Mouse (Mus musculus) liver, adult 2 months (tissue): Measurements from ENCODE around the gene Brwd1. TPM values are rescaled to one million over a fixed set of nuclear protein-coding genes. Genes with fewer than 3 reads are reported as not detected.

Experiments used
- DNase-seq: peaks from one replicate; pipeline ENCODE4 v3.0.0-alpha.2; 2011; ENCODE audit warnings: low read depth, low spot score; ENCODE audit errors: extremely low read depth
- H3K27ac ChIP-seq: fragments of 200-500 bp; replicated peaks from 2 replicates; pipeline ENCODE4 v1.5.1; 2012; ENCODE audit warnings: low read depth, mild to moderate bottlenecking, control low read depth, inconsistent platforms, low read length; ENCODE audit not compliant: insufficient read depth
- H3K27me3 ChIP-seq: fragments of 200-500 bp; 2 replicates; pipeline ENCODE4 v1.6.1; 2012; ENCODE audit warnings: mild to moderate bottlenecking, moderate library complexity, low read length, inconsistent platforms; ENCODE audit not compliant: control insufficient read depth, insufficient read depth
- H3K36me3 ChIP-seq: fragments of 200-500 bp; 2 replicates; pipeline ENCODE4 v1.6.1; 2012; ENCODE audit warnings: low read length, inconsistent platforms; ENCODE audit not compliant: control insufficient read depth, insufficient read depth
- H3K4me1 ChIP-seq: fragments of 200-500 bp; 2 replicates; pipeline ENCODE4 v1.6.1; 2011; ENCODE audit warnings: low read length; ENCODE audit not compliant: control insufficient read depth, insufficient read depth
- H3K4me3 ChIP-seq: fragments of 200-500 bp; 2 replicates; pipeline ENCODE4 v1.5.1; 2011; ENCODE audit warnings: low read depth, mild to moderate bottlenecking, control low read depth, low read length, moderate library complexity; ENCODE audit not compliant: insufficient read depth
- H3K79me2 ChIP-seq: fragments of 200-500 bp; 2 replicates; pipeline ENCODE4 v1.6.1; 2012; ENCODE audit warnings: inconsistent platforms, mild to moderate bottlenecking, low read length, moderate library complexity; ENCODE audit not compliant: control insufficient read depth, insufficient read depth
- H3K9ac ChIP-seq: fragments of 200-500 bp; 2 replicates; pipeline ENCODE4 v1.6.1; 2012; ENCODE audit warnings: low read depth, mild to moderate bottlenecking, control low read depth, inconsistent platforms, low read length
- CTCF ChIP-seq: fragments of 200-500 bp; IDR thresholded peaks from 2 replicates; pipeline ENCODE4 v1.5.1; 2011; ENCODE audit warnings: low read depth, low read length, control low read depth
- POLR2A ChIP-seq: fragments of 200-500 bp; IDR thresholded peaks from 2 replicates; pipeline ENCODE4 v1.6.1; 2011; ENCODE audit warnings: low read length, control low read depth; ENCODE audit not compliant: insufficient read depth; ENCODE audit errors: extremely low read depth
- WGBS: fragments of 180-500 bp; shearing (Covaris S2); methylation state at CpG from one replicate; pipeline ENCODE4 v1.1.7; 2018; 5-methylcytosine and 5-hydroxymethylcytosine counted together
- polyA plus RNA-seq: library from polyadenylated mRNA; depleted of rRNA; stranded (reverse); fragments of >200 nt; gene quantifications from 2 replicates; pipeline ENCODE4 v1.2.3, GENCODE M21; 2012; rRNA removed
- total RNA-seq: library from RNA; depleted of rRNA; stranded (reverse); fragments of >200 nt; gene quantifications from 2 replicates; pipeline ENCODE4 v1.2.3, GENCODE M21; 2014; rRNA removed

The Brwd1 gene
- total and polyA plus RNA-seq, 2 experiments = 12.3 to 59.8 TPM

GRCm38 (mm10) chr16:95945389-95946311, 136.7 kb downstream of the Brwd1 start:
- Histone ChIP-seq H3K27me3 (no peaks in the 10 kb centered on the region), H3K27ac (no peak overlapping the region), H3K36me3 (no peaks in the 10 kb centered on the region), H3K79me2 (no peaks in the 10 kb centered on the region), H3K9ac (no peak overlapping the region), H3K4me3 (no peak overlapping the region), H3K4me1 (no peaks in the 10 kb centered on the region)
- TF ChIP-seq POLR2A = no peak
- TF ChIP-seq CTCF = peak; percentile 84
- WGBS = 26% methylated on average over 20 of the region's 20 CpGs
- DNase-seq = peak; percentile 72

- no peaks in the 10 kb centered on the region for H3K27me3 ChIP-seq
- no peaks in the 10 kb centered on the region for H3K79me2 ChIP-seq
- H3K4me3 ChIP-seq = no peak overlapping the region
- 97% methylated on average over 6 of the region's 6 CpGs for WGBS
- H3K9ac ChIP-seq = no peak overlapping the region
- no peaks in the 10 kb centered on the region for H3K36me3 ChIP-seq
- DNase-seq = no peak
- H3K27ac ChIP-seq = no peak overlapping the region
- H3K4me1 ChIP-seq = no peaks in the 10 kb centered on the region
- no peak for TF ChIP-seq POLR2A
- TF ChIP-seq CTCF = no peak
Observed at GRCm38 (mm10) chr16:95943186-95943585, 139.1 kb downstream of the Brwd1 start.

Other genes starting within 250 kb of the Brwd1 start
- 39.2 and 42.5 TPM in 2 replicates for gene Psmg1, start 91.6 kb downstream of the Brwd1 start, total RNA-seq
- 21.4 and 23.8 TPM in 2 replicates for gene Psmg1, start 91.6 kb downstream of the Brwd1 start, polyA plus RNA-seq
- 43.9 and 48.3 TPM in 2 replicates for gene Hmgn1, start 45.2 kb upstream of the Brwd1 start, total RNA-seq
- 11.4 and 15.0 TPM in 2 replicates for gene Hmgn1, start 45.2 kb upstream of the Brwd1 start, polyA plus RNA-seq
- gene Wrb, start 62.9 kb upstream of the Brwd1 start, total RNA-seq = 4.6 and 7.4 TPM in 2 replicates
- 14.0 and 17.5 TPM in 2 replicates for gene Wrb, start 62.9 kb upstream of the Brwd1 start, polyA plus RNA-seq
- 0.07 and 0.09 TPM in 2 replicates for gene Lca5l, start 109.7 kb upstream of the Brwd1 start, total RNA-seq
- gene Lca5l, start 109.7 kb upstream of the Brwd1 start, polyA plus RNA-seq = not detected in 2 replicates
- gene Sh3bgr, start 117.9 kb upstream of the Brwd1 start, total RNA-seq = 0.55 and 0.60 TPM in 2 replicates
- gene Sh3bgr, start 117.9 kb upstream of the Brwd1 start, polyA plus RNA-seq = 0.36 TPM in 1 of 2 replicates, not detected in the other
- gene B3galt5, start 153.3 kb upstream of the Brwd1 start, total RNA-seq = not detected in 2 replicates
- 0.05 and 0.09 TPM in 2 replicates for gene B3galt5, start 153.3 kb upstream of the Brwd1 start, polyA plus RNA-seq